Mouse (Mus musculus): ENCODE data around the gene Slc35c2.

Slc35c2 gene

GRCm38 (mm10) chr2:165275124-165275640 lies 12.5 kb downstream of the Slc35c2 start:
- DNase-seq (ENCODE audit: extremely low read depth, low read depth): no peak

GRCm38 (mm10) chr2:165273589-165273988 lies 14.1 kb downstream of the Slc35c2 start:
- no peak for DNase-seq (ENCODE audit: extremely low read depth, low read depth)

GRCm38 (mm10) chr2:165271326-165271725 lies 16.3 kb downstream of the Slc35c2 start:
- no peak for DNase-seq (ENCODE audit: extremely low read depth, low read depth)

GRCm38 (mm10) chr2:165270858-165271257 lies 16.8 kb downstream of the Slc35c2 start:
- DNase-seq (ENCODE audit: extremely low read depth, low read depth): no peak

- DNase-seq (ENCODE audit: extremely low read depth, low read depth): no peak
These were observed 20.9 kb downstream of the Slc35c2 start for GRCm38 (mm10) chr2:165266739-165267138.

GRCm38 (mm10) chr2:165263861-165264260 lies 23.8 kb downstream of the Slc35c2 start:
- DNase-seq (ENCODE audit: extremely low read depth, low read depth): no peak

- no peak for DNase-seq (ENCODE audit: extremely low read depth, low read depth)
These were observed 25.2 kb downstream of the Slc35c2 start for GRCm38 (mm10) chr2:165262274-165262990.

- DNase-seq (ENCODE audit: extremely low read depth, low read depth): no peak
These were observed 27.8 kb downstream of the Slc35c2 start for GRCm38 (mm10) chr2:165259859-165260258.

GRCm38 (mm10) chr2:165258321-165258720 lies 29.3 kb downstream of the Slc35c2 start:
- no peak for DNase-seq (ENCODE audit: extremely low read depth, low read depth)

GRCm38 (mm10) chr2:165257151-165257834 lies 30.4 kb downstream of the Slc35c2 start:
- DNase-seq (ENCODE audit: extremely low read depth, low read depth): no peak

- no peak for DNase-seq (ENCODE audit: extremely low read depth, low read depth)
These were observed 31.5 kb downstream of the Slc35c2 start for GRCm38 (mm10) chr2:165256213-165256612.

- no peak for DNase-seq (ENCODE audit: extremely low read depth, low read depth)
These were observed 33.8 kb downstream of the Slc35c2 start for GRCm38 (mm10) chr2:165253867-165254266.

- DNase-seq (ENCODE audit: extremely low read depth, low read depth): no peak
These were observed 34.4 kb downstream of the Slc35c2 start for GRCm38 (mm10) chr2:165253269-165253668.

GRCm38 (mm10) chr2:165252801-165253200 lies 34.9 kb downstream of the Slc35c2 start:
- DNase-seq (ENCODE audit: extremely low read depth, low read depth): no peak

- no peak for DNase-seq (ENCODE audit: extremely low read depth, low read depth)
These were observed 35.3 kb downstream of the Slc35c2 start for GRCm38 (mm10) chr2:165252381-165252780.

- DNase-seq (ENCODE audit: extremely low read depth, low read depth): no peak
These were observed 36.8 kb downstream of the Slc35c2 start for GRCm38 (mm10) chr2:165250903-165251302.

- no peak for DNase-seq (ENCODE audit: extremely low read depth, low read depth)
These were observed 38.7 kb downstream of the Slc35c2 start for GRCm38 (mm10) chr2:165248967-165249366.

GRCm38 (mm10) chr2:165246349-165246748 lies 41.3 kb downstream of the Slc35c2 start:
- no peak for DNase-seq (ENCODE audit: extremely low read depth, low read depth)

- DNase-seq (ENCODE audit: extremely low read depth, low read depth): no peak
These were observed 44.4 kb downstream of the Slc35c2 start for GRCm38 (mm10) chr2:165243122-165243720.

GRCm38 (mm10) chr2:165242575-165242974 lies 45.1 kb downstream of the Slc35c2 start:
- DNase-seq (ENCODE audit: extremely low read depth, low read depth): no peak

- no peak for DNase-seq (ENCODE audit: extremely low read depth, low read depth)
These were observed 45.9 kb downstream of the Slc35c2 start for GRCm38 (mm10) chr2:165241786-165242185.

- DNase-seq (ENCODE audit: extremely low read depth, low read depth): no peak
These were observed 47.3 kb downstream of the Slc35c2 start for GRCm38 (mm10) chr2:165240371-165240770.
